Mouse (Mus musculus): ENCODE results near the gene Cspg4. TPM values are rescaled to one million over a fixed set of nuclear protein-coding genes. Genes with fewer than 3 reads are reported as not detected.

Gene Cspg4
- polyA plus RNA-seq, 1 experiment from 2014 or later = 9.1 TPM

- Histone ChIP-seq H3K36me3 (ENCODE audit: insufficient read depth, low read length) (no peaks in the 10 kb centered on the region), H3K4me3 (ENCODE audit: low read depth, low read length) (no peak overlapping the region), H3K9me3 (ENCODE audit: low read length) (no peaks in the 10 kb centered on the region), H3K27ac (ENCODE audit: low read length) (no peak overlapping the region), H3K9ac (replicated peaks; ENCODE audit: low read depth) (no peak overlapping the region), H3K4me1 (ENCODE audit: insufficient read depth, low read depth, low read length) (0 out of 2 replicates have a peak, but pooled peaks cover 3% of the 10 kb centered on the region), H3K4me2 (replicated peaks; ENCODE audit: low read depth, low read length) (no peak overlapping the region), H3K27me3 (replicated peaks; ENCODE audit: insufficient read depth, low read length) (no peaks in the 10 kb centered on the region)
- no peak for ATAC-seq
- whole genome bisulfite sequencing = 60% methylated on average over 7 of the region's 7 CpGs
- no peak for TF ChIP-seq CTCF (IDR thresholded peaks at IDR 0.05)
- no peak for TF ChIP-seq EP300 (IDR thresholded peaks at IDR 0.05)
- no peak for DNase-seq (ENCODE audit: low spot score)
Observed at GRCm38 (mm10) chr9:56883470-56883869, 18.6 kb downstream of the Cspg4 start.

GRCm38 (mm10) chr9:56884328-56884727 lies 19.5 kb downstream of the Cspg4 start:
- DNase-seq (ENCODE audit: low spot score) = no peak
- H3K4me1 ChIP-seq (ENCODE audit: insufficient read depth, low read depth, low read length) = 0 out of 2 replicates have a peak, but pooled peaks cover 3% of the 10 kb centered on the region
- ATAC-seq = no peak
- H3K9ac ChIP-seq (replicated peaks; ENCODE audit: low read depth) = no peak overlapping the region
- TF ChIP-seq EP300 (IDR thresholded peaks at IDR 0.05) = no peak
- no peak for TF ChIP-seq CTCF (IDR thresholded peaks at IDR 0.05)
- H3K4me2 ChIP-seq (replicated peaks; ENCODE audit: low read depth, low read length) = no peak overlapping the region
- H3K27ac ChIP-seq (ENCODE audit: low read length) = no peak overlapping the region
- no peaks in the 10 kb centered on the region for H3K9me3 ChIP-seq (ENCODE audit: low read length)
- H3K4me3 ChIP-seq (ENCODE audit: low read depth, low read length) = no peak overlapping the region
- no peaks in the 10 kb centered on the region for H3K27me3 ChIP-seq (replicated peaks; ENCODE audit: insufficient read depth, low read length)
- no peaks in the 10 kb centered on the region for H3K36me3 ChIP-seq (ENCODE audit: insufficient read depth, low read length)
- 81% methylated on average over 4 of the region's 4 CpGs for WGBS

- Histone ChIP-seq H3K9me3 (ENCODE audit: low read length) (no peaks in the 10 kb centered on the region), H3K27me3 (replicated peaks; ENCODE audit: insufficient read depth, low read length) (no peaks in the 10 kb centered on the region), H3K4me2 (replicated peaks; ENCODE audit: low read depth, low read length) (no peak overlapping the region), H3K4me1 (ENCODE audit: insufficient read depth, low read depth, low read length) (0 out of 2 replicates have a peak, but pooled peaks cover 3% of the 10 kb centered on the region), H3K36me3 (ENCODE audit: insufficient read depth, low read length) (no peaks in the 10 kb centered on the region), H3K4me3 (ENCODE audit: low read depth, low read length) (no peak overlapping the region), H3K27ac (ENCODE audit: low read length) (no peak overlapping the region), H3K9ac (replicated peaks; ENCODE audit: low read depth) (no peak overlapping the region)
- ATAC-seq = no peak
- DNase-seq (ENCODE audit: low spot score) = no peak
- TF ChIP-seq EP300 (IDR thresholded peaks at IDR 0.05) = no peak
- TF ChIP-seq CTCF (IDR thresholded peaks at IDR 0.05) = peak; percentile 74
- 56% methylated on average over 13 of the region's 13 CpGs for WGBS
Observed at GRCm38 (mm10) chr9:56886113-56886512, 21.3 kb downstream of the Cspg4 start.

- ATAC-seq (no peak), DNase-seq (ENCODE audit: low spot score) (no peak)
- H3K9ac ChIP-seq (replicated peaks; ENCODE audit: low read depth) = no peak overlapping the region
- no peak overlapping the region for H3K4me3 ChIP-seq (ENCODE audit: low read depth, low read length)
- H3K27ac ChIP-seq (ENCODE audit: low read length) = no peak overlapping the region
- no peaks in the 10 kb centered on the region for H3K9me3 ChIP-seq (ENCODE audit: low read length)
- H3K36me3 ChIP-seq (ENCODE audit: insufficient read depth, low read length) = no peaks in the 10 kb centered on the region
- H3K27me3 ChIP-seq (replicated peaks; ENCODE audit: insufficient read depth, low read length) = no peaks in the 10 kb centered on the region
- H3K4me2 ChIP-seq (replicated peaks; ENCODE audit: low read depth, low read length) = no peak overlapping the region
- no peak for TF ChIP-seq EP300 (IDR thresholded peaks at IDR 0.05)
- no peak for TF ChIP-seq CTCF (IDR thresholded peaks at IDR 0.05)
- WGBS = 87% methylated on average over 15 of the region's 15 CpGs
- H3K4me1 ChIP-seq (ENCODE audit: insufficient read depth, low read depth, low read length) = 0 out of 2 replicates have a peak, but pooled peaks cover 2% of the 10 kb centered on the region
Observed at GRCm38 (mm10) chr9:56886601-56887000, 21.8 kb downstream of the Cspg4 start.

GRCm38 (mm10) chr9:56887581-56887980 lies 22.7 kb downstream of the Cspg4 start:
- DNase-seq (ENCODE audit: low spot score) (no peak), ATAC-seq (no peak)
- TF ChIP-seq EP300 (IDR thresholded peaks at IDR 0.05) = no peak
- no peak for TF ChIP-seq CTCF (IDR thresholded peaks at IDR 0.05)
- WGBS = 90% methylated on average over 16 of the region's 16 CpGs
- Histone ChIP-seq H3K36me3 (ENCODE audit: insufficient read depth, low read length) (no peaks in the 10 kb centered on the region), H3K9ac (replicated peaks; ENCODE audit: low read depth) (no peak overlapping the region), H3K4me1 (ENCODE audit: insufficient read depth, low read depth, low read length) (no peaks in the 10 kb centered on the region), H3K4me2 (replicated peaks; ENCODE audit: low read depth, low read length) (no peak overlapping the region), H3K4me3 (ENCODE audit: low read depth, low read length) (no peak overlapping the region), H3K27ac (ENCODE audit: low read length) (no peak overlapping the region), H3K27me3 (replicated peaks; ENCODE audit: insufficient read depth, low read length) (no peaks in the 10 kb centered on the region), H3K9me3 (ENCODE audit: low read length) (no peaks in the 10 kb centered on the region)

- Histone ChIP-seq H3K4me1 (ENCODE audit: insufficient read depth, low read depth, low read length) (no peaks in the 10 kb centered on the region), H3K36me3 (ENCODE audit: insufficient read depth, low read length) (no peaks in the 10 kb centered on the region), H3K9ac (replicated peaks; ENCODE audit: low read depth) (no peak overlapping the region), H3K9me3 (ENCODE audit: low read length) (no peaks in the 10 kb centered on the region), H3K4me2 (replicated peaks; ENCODE audit: low read depth, low read length) (no peak overlapping the region), H3K4me3 (ENCODE audit: low read depth, low read length) (no peak overlapping the region), H3K27ac (ENCODE audit: low read length) (no peak overlapping the region), H3K27me3 (replicated peaks; ENCODE audit: insufficient read depth, low read length) (no peaks in the 10 kb centered on the region)
- WGBS = 12% methylated on average over 14 of the region's 14 CpGs
- TF ChIP-seq EP300 (IDR thresholded peaks at IDR 0.05) (no peak), CTCF (IDR thresholded peaks at IDR 0.05) (peak; percentile 95)
- ATAC-seq (peak; percentile 55), DNase-seq (ENCODE audit: low spot score) (peak; percentile 90)
Observed at GRCm38 (mm10) chr9:56889817-56890216, 25.0 kb downstream of the Cspg4 start.

All from lung, postnatal 0 days (tissue).